Mouse (Mus musculus) embryo, embryonic 9.5 days (tissue): ENCODE results near the gene Srsf3.

Experiments used
- DNase-seq: peaks from one replicate; pipeline ENCODE4 v3.0.0-alpha.2; 2017; ENCODE audit errors: extremely low spot score

The Srsf3 gene

GRCm38 (mm10) chr17:29044925-29045319 lies 12.5 kb downstream of the Srsf3 start:
- DNase-seq, result no peak

GRCm38 (mm10) chr17:29045741-29046530 lies 13.5 kb downstream of the Srsf3 start:
- DNase-seq, result no peak

GRCm38 (mm10) chr17:29046863-29047262 lies 14.4 kb downstream of the Srsf3 start:
- no peak for DNase-seq

- no peak for DNase-seq
Measured at GRCm38 (mm10) chr17:29047697-29048514, 15.5 kb downstream of the Srsf3 start.

GRCm38 (mm10) chr17:29048748-29049507 lies 16.5 kb downstream of the Srsf3 start:
- peak; percentile 86 for DNase-seq

GRCm38 (mm10) chr17:29049508-29049889 lies 17.1 kb downstream of the Srsf3 start:
- no peak for DNase-seq

- no peak for DNase-seq
Measured at GRCm38 (mm10) chr17:29049923-29050322, 17.5 kb downstream of the Srsf3 start.

GRCm38 (mm10) chr17:29050791-29051190 lies 18.4 kb downstream of the Srsf3 start:
- DNase-seq, result no peak

GRCm38 (mm10) chr17:29053067-29053466 lies 20.6 kb downstream of the Srsf3 start:
- no peak for DNase-seq

- DNase-seq, result no peak
Measured at GRCm38 (mm10) chr17:29053841-29054240, 21.4 kb downstream of the Srsf3 start.

GRCm38 (mm10) chr17:29054429-29054828 lies 22.0 kb downstream of the Srsf3 start:
- DNase-seq, result no peak

GRCm38 (mm10) chr17:29055586-29055985 lies 23.2 kb downstream of the Srsf3 start:
- DNase-seq, result no peak

GRCm38 (mm10) chr17:29056207-29056606 lies 23.8 kb downstream of the Srsf3 start:
- DNase-seq, result no peak

- no peak for DNase-seq
Measured at GRCm38 (mm10) chr17:29056699-29057151, 24.3 kb downstream of the Srsf3 start.

GRCm38 (mm10) chr17:29057361-29057890 lies 25.0 kb downstream of the Srsf3 start:
- no peak for DNase-seq

GRCm38 (mm10) chr17:29057961-29058360 lies 25.5 kb downstream of the Srsf3 start:
- no peak for DNase-seq

GRCm38 (mm10) chr17:29058487-29058886 lies 26.1 kb downstream of the Srsf3 start:
- no peak for DNase-seq

- DNase-seq, result no peak
Measured at GRCm38 (mm10) chr17:29059581-29059980, 27.2 kb downstream of the Srsf3 start.

GRCm38 (mm10) chr17:29060946-29061345 lies 28.5 kb downstream of the Srsf3 start:
- no peak for DNase-seq

- no peak for DNase-seq
Measured at GRCm38 (mm10) chr17:29062119-29063035, 29.9 kb downstream of the Srsf3 start.
